Mouse (Mus musculus) retina, adult 2 months (tissue): ENCODE measurements around the gene Dync1li2.
A peak's percentile ranks its signal among the peaks of the same experiment; 100 is the strongest.

ENCODE experiments used
- DNase-seq: peaks from one replicate; pipeline ENCODE4 v3.0.0-alpha.2; 2012; ENCODE audit warnings: low read depth, low spot score

The Dync1li2 gene

DNA sequence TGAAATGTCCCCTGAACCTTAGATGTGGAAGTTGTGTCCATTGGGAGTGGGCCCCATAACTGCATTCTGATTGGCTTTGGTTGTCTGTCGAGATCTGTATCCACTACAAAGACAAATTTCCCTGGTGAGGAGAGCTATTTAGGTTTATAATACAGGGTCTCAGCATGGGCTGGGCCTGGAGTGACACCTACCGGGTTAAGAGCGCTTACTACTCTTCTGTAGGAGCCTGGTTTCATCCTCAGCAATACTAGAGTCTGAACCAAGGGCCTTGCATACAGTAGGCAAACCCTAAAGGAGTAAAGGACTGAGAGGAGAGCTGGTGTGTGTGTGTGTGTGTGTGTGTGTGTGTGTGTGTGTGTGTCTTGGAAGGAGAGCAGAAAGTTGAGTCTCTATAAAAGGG is 28.6 kb downstream of the Dync1li2 start:
- no peak for DNase-seq

- DNase-seq: no peak
These were observed 29.1 kb downstream of the Dync1li2 start for GRCm38 (mm10) chr8:104413770-104414169.

GRCm38 (mm10) chr8:104412805-104413532 is 29.9 kb downstream of the Dync1li2 start:
- DNase-seq: no peak

GRCm38 (mm10) chr8:104411972-104412371 is 30.9 kb downstream of the Dync1li2 start:
- DNase-seq: no peak

DNA sequence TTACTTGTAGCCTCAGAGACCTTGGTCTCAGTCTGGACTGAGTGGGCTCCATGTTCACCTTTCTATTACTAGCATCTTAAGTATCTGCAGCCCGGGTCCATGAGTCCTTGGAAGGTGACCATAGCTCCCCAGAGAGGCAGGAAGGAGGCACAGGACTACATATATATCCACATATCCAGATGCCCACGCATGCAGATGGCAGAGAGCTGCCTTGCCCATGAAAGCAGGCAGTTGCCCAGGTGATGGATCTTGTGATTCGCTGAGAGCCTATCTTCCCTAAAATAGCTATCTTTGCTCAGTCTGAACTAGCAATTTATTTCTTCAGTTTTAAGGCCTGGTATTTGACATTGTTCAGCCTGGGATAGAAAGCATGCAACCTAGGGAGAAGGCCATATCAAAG is 31.4 kb downstream of the Dync1li2 start:
- no peak for DNase-seq

GRCm38 (mm10) chr8:104410628-104411273 is 32.1 kb downstream of the Dync1li2 start:
- DNase-seq: no peak

DNA sequence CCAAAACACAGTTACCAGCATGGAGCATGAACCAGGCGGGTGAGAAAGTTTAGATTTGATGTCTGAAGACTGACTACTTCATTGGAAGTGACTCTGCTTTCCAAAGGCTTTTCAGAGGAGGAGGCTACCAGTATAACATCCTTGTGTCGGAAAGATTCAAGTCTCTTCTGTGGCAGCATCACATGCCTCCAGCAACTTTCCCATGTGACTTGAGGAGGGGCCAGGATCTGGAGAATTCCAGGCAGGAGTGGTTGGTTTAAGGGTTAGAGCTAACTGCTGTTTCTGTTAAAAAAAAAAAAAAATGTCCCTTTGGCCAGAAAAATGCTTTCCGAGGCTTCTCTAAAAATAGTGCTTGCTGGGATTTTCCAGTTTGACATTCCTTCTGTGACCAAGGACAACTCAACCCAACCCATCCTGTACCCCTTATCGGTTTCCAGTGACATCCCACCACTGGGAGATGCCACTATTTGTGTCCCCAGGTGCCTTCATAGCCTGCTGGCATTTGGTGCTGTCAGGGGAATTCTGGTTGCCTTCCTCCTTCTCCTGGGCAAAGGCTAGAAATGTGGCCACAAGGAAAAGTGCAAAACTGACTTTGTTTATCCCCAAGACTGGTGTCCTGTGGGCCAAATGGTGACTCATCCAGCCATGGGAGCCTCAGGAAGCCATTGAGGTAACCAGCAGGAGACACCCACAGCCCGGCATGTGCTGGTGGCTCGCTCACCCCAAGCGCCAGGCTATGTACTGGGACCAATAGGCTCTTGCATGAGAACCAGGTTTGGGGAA is 34.3 kb downstream of the Dync1li2 start:
- DNase-seq: no peak

- DNase-seq: no peak
These were observed 36.3 kb downstream of the Dync1li2 start for GRCm38 (mm10) chr8:104406340-104407128.

DNA sequence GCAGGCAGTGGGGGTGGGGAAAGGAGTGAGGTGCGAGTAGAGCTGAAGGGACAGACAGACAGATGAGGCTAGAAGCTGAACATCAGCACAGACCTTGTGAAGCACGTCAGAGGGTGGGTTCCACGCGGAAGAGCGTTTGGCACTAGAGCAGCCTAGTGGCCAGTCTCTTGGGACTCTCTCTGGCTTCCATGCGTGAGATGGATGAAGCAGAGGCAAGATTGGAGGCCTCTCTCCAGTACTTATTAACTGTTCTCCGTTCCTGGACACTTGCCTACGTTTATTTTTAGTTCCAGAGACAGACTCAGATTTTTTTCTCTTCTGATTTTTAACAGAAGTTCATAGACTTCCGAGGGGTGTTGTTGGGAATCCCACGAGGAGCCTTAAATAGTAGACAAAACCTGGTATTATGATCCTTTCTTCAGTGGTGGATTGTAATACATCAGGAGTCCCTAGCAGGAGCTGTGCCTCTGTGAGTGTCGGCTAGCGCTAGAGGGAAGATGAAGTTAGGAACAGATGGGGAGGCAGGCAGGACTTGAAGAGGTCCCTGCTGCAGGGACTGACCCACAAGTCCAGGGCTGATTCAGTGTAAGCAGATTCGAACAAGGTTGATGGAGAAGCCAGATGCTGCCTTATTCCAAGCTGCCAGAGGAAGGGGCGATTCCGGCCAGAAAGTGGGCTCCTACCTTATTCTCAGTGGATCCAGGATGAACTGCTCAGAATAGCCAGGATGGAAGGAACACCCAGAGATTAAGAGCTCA is 37.2 kb downstream of the Dync1li2 start:
- no peak for DNase-seq

- DNase-seq: no peak
These were observed 39.3 kb downstream of the Dync1li2 start for GRCm38 (mm10) chr8:104403596-104403995.

DNA sequence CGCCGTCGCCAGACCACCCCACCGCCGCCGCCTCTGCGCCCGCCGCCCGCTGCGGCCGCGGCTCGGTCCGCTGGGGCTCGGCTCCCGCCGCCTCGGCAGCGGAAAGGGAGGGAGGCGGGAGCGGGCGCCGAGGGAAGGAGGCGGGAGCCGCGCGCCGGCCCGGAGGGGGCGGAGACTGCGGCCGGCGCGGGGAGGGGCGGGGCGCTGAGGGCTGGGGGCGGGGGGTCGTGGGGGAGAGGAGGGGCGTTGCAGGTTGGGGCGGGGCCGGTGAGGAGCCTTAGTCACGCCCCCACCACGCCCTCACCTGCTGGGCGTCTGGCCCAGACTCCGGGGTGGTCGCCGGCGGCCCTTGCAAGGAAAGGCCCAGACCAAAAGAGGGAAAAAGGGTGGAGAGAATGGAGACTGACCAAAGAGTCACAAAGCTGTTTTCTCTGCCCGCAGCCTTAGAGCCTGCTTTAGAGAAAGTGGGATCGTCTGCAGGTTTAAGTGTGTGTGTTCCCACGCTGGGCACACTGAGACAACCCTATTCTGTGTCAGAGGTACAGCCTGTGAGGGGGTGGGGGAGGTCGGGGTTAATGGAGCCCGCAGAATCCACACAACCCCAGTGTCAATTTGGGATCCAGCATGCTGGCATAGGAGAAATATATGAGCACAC is 47.0 kb downstream of the Dync1li2 start, which contains the start of gene Cmtm4:
Gene Cmtm4, minus strand, starts transcription at position 105 of the 655 bp plus-strand sequence.
- DNase-seq: peak; percentile 57

DNA sequence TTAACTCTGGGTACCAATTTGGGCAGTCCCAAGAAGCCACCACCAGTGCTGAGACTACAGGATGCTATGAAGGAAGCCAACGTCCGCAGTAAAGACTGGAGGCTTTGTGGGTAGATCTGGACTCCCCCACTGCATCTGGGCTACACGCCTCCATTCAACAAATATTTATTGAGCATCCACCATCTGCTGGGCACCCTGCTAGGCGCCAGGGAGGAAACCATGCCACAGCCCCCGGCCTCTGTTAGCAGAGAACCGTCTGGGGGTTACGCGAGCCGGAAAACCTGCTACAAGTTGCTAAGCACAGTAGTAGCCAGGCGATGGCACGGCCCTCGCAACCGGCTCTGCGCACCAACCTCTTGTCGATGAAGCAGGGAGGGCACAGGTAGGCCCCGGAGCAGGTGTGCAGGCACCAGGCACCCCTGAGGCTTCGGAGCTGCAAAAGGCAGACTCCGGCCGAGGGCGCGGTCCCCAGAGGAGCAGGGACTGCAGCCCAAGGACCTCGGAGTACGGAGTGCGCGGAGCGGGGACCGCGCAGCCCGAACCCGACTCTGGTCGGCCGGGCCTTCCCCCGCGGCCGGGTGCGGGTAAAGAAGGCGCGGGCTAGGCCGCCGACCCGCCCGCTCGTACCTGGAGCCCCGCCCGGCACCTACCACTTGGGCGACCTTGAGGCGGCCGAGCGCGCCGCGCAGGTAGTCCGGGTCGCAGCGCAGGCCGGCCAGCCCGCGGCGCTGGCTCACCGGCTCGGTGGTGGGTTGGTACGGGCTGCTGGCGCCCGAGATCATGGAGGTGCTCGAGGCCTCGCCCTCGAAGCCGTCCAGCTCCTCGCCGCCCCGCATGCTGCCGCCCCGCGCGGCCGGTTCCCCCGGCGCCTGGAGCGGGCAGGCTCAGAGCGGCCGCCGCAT is 47.8 kb downstream of the Dync1li2 start:
- DNase-seq: no peak

- no peak for DNase-seq
These were observed 49.1 kb downstream of the Dync1li2 start for GRCm38 (mm10) chr8:104393767-104394166.

DNA sequence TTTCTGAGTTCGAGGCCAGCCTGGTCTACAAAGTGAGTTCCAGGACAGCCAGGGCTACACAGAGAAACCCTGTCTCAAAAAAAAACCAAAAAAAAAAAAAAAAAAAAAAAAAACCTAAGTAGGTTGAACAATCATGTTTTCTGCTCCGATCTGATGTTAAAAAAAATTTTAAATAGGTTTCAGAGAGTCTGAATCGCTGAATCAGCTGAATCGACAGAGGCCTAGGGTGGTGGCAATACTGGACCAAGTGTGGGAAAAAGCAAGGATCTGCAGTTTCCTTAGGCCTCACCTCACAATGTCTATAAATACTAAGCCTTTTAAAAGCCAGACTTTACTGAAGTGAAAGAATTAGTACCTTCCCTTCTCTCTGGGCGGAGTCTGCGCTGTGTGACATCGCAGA is 49.7 kb downstream of the Dync1li2 start:
- no peak for DNase-seq

GRCm38 (mm10) chr8:104390245-104390644 is 52.6 kb downstream of the Dync1li2 start:
- no peak for DNase-seq

- no peak for DNase-seq
These were observed 54.9 kb downstream of the Dync1li2 start for GRCm38 (mm10) chr8:104387980-104388379.

- no peak for DNase-seq
These were observed 55.3 kb downstream of the Dync1li2 start for GRCm38 (mm10) chr8:104387501-104387900.

- DNase-seq: no peak
These were observed 56.2 kb downstream of the Dync1li2 start for GRCm38 (mm10) chr8:104386693-104387092.

DNA sequence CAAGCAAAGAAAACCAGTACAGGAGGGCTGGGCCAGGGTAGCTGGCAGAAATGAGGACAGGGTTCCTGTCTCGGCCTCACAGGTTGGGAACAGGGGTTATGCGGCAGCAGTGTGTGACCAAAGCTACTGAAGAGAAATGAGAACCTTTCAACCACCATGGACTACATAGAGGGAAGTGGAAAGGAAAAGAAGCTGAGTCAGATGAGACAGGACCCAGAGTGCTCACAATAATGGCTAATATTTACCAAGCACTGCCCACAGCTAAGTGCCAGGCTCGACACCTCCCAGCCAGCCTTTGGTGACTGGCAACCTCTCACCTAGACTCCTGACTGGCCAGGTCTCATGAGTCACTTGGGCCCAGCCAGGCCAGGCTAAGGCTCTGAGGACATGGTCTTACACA is 58.9 kb downstream of the Dync1li2 start:
- no peak for DNase-seq
